Mouse (Mus musculus): Measurements from ENCODE around the gene Rpp14. TPM values are rescaled to one million over a fixed set of nuclear protein-coding genes. Genes with fewer than 3 reads are reported as not detected.

The Rpp14 gene
- polyA plus RNA-seq, 1 experiment from 2014 or later, result 46.5 TPM

- H3K9ac ChIP-seq (ENCODE audit: low read length), result no peak overlapping the region
- H3K27ac ChIP-seq (replicated peaks in 1 of 2; ENCODE audit: control insufficient read depth in 1 of 2, insufficient read depth in 1 of 2, low read depth in 2 of 2, low read length in 2 of 2), result no peak overlapping the region
- ATAC-seq (ENCODE audit: insufficient number of reproducible peaks, insufficient read depth, low FRiP score, low read depth), result no peak
- no peak overlapping the region for H3K4me3 ChIP-seq (ENCODE audit: control insufficient read depth in 1 of 2, insufficient read depth in 1 of 2, low read depth in 1 of 2, low read length in 2 of 2)
- H3K4me1 ChIP-seq (ENCODE audit: control insufficient read depth in 2 of 2, insufficient read depth in 2 of 2, low read length in 2 of 2), result 0 out of 4 replicates have a peak, but pooled peaks cover 2 to 4% of the 10 kb centered on the region in 2 experiments
- WGBS, result 81% methylated on average over 7 of the region's 7 CpGs
- no peak overlapping the region for H3K4me2 ChIP-seq (ENCODE audit: low read length)
- no peaks in the 10 kb centered on the region for H3K9me3 ChIP-seq (ENCODE audit: control insufficient read depth, low read length)
- 0 out of 2 replicates have a peak, but pooled peaks cover 4% of the 10 kb centered on the region for H3K36me3 ChIP-seq (ENCODE audit: control insufficient read depth, insufficient read depth, low read length)
- no peaks in the 10 kb centered on the region for H3K27me3 ChIP-seq (ENCODE audit: control insufficient read depth, insufficient read depth, low read length)
These were observed 41.2 kb upstream of the Rpp14 start for GRCm38 (mm10) chr14:8038791-8039448.

DNA sequence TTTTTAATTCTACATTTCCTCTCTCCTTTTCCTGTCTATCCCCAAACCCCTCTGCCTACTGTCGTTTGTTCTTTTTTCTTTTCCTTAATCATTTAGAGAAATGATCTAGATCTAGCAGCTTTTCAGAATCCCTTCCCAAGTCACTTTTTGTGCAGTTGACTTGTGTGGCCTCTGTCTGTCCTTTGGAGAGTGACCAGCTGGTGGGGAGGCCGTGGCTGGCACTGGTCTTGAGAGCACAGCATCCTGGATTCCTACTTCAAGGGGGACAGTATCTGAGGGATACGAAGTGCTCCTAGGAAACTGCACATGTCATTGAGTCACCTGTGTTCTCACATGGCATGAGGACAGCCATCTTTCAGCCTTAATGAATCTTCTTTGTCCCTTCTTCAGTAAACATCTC, 40.0 kb upstream of the Rpp14 start:
- ATAC-seq (ENCODE audit: insufficient number of reproducible peaks, insufficient read depth, low FRiP score, low read depth), result no peak
- Histone ChIP-seq H3K9me3 (ENCODE audit: control insufficient read depth, low read length) (no peaks in the 10 kb centered on the region), H3K36me3 (ENCODE audit: control insufficient read depth, insufficient read depth, low read length) (0 out of 2 replicates have a peak, but pooled peaks cover 4% of the 10 kb centered on the region), H3K4me3 (ENCODE audit: control insufficient read depth in 1 of 2, insufficient read depth in 1 of 2, low read depth in 1 of 2, low read length in 2 of 2) (no peak overlapping the region), H3K4me2 (ENCODE audit: low read length) (no peak overlapping the region), H3K9ac (ENCODE audit: low read length) (no peak overlapping the region), H3K27ac (replicated peaks in 1 of 2; ENCODE audit: control insufficient read depth in 1 of 2, insufficient read depth in 1 of 2, low read depth in 2 of 2, low read length in 2 of 2) (no peak overlapping the region), H3K27me3 (ENCODE audit: control insufficient read depth, insufficient read depth, low read length) (no peaks in the 10 kb centered on the region), H3K4me1 (ENCODE audit: control insufficient read depth in 2 of 2, insufficient read depth in 2 of 2, low read length in 2 of 2) (0 out of 4 replicates have a peak, but pooled peaks cover 2 to 4% of the 10 kb centered on the region in 2 experiments)
- 54% methylated on average over 3 of the region's 3 CpGs for WGBS

- H3K4me3 ChIP-seq (ENCODE audit: control insufficient read depth in 1 of 2, insufficient read depth in 1 of 2, low read depth in 1 of 2, low read length in 2 of 2), result no peak overlapping the region
- 85% methylated on average over 12 of the region's 12 CpGs for WGBS
These were observed 39.1 kb upstream of the Rpp14 start for GRCm38 (mm10) chr14:8040911-8041678.

GRCm38 (mm10) chr14:8042120-8042519, 38.0 kb upstream of the Rpp14 start:
- WGBS, result 88% methylated on average over 2 of the region's 2 CpGs
- no peak overlapping the region for H3K4me3 ChIP-seq (ENCODE audit: control insufficient read depth in 1 of 2, insufficient read depth in 1 of 2, low read depth in 1 of 2, low read length in 2 of 2)
- no peak overlapping the region for H3K27ac ChIP-seq (replicated peaks in 1 of 2; ENCODE audit: control insufficient read depth in 1 of 2, insufficient read depth in 1 of 2, low read depth in 2 of 2, low read length in 2 of 2)
- ATAC-seq (ENCODE audit: insufficient number of reproducible peaks, insufficient read depth, low FRiP score, low read depth), result no peak
- no peaks in the 10 kb centered on the region for H3K4me1 ChIP-seq (ENCODE audit: control insufficient read depth in 2 of 2, insufficient read depth in 2 of 2, low read length in 2 of 2)
- H3K27me3 ChIP-seq (ENCODE audit: control insufficient read depth, insufficient read depth, low read length), result no peaks in the 10 kb centered on the region
- H3K9ac ChIP-seq (ENCODE audit: low read length), result no peak overlapping the region
- H3K9me3 ChIP-seq (ENCODE audit: control insufficient read depth, low read length), result no peaks in the 10 kb centered on the region
- no peak overlapping the region for H3K4me2 ChIP-seq (ENCODE audit: low read length)
- H3K36me3 ChIP-seq (ENCODE audit: control insufficient read depth, insufficient read depth, low read length), result 0 out of 2 replicates have a peak, but pooled peaks cover 4% of the 10 kb centered on the region

More at GRCm38 (mm10) chr14:8040911-8041678, 39.1 kb upstream of the Rpp14 start:
- Histone ChIP-seq H3K36me3 (ENCODE audit: control insufficient read depth, insufficient read depth, low read length) (0 out of 2 replicates have a peak, but pooled peaks cover 4% of the 10 kb centered on the region), H3K9me3 (ENCODE audit: control insufficient read depth, low read length) (no peaks in the 10 kb centered on the region), H3K9ac (ENCODE audit: low read length) (no peak overlapping the region), H3K27me3 (ENCODE audit: control insufficient read depth, insufficient read depth, low read length) (no peaks in the 10 kb centered on the region), H3K4me2 (ENCODE audit: low read length) (no peak overlapping the region), H3K27ac (replicated peaks in 1 of 2; ENCODE audit: control insufficient read depth in 1 of 2, insufficient read depth in 1 of 2, low read depth in 2 of 2, low read length in 2 of 2) (no peak overlapping the region), H3K4me1 (ENCODE audit: control insufficient read depth in 2 of 2, insufficient read depth in 2 of 2, low read length in 2 of 2) (0 out of 4 replicates have a peak, but pooled peaks cover 2 to 4% of the 10 kb centered on the region in 2 experiments)
- ATAC-seq (ENCODE audit: insufficient number of reproducible peaks, insufficient read depth, low FRiP score, low read depth), result no peak

GRCm38 (mm10) chr14:8042577-8042976, 37.6 kb upstream of the Rpp14 start:
- Histone ChIP-seq H3K27ac (replicated peaks in 1 of 2; ENCODE audit: control insufficient read depth in 1 of 2, insufficient read depth in 1 of 2, low read depth in 2 of 2, low read length in 2 of 2) (no peak overlapping the region), H3K36me3 (ENCODE audit: control insufficient read depth, insufficient read depth, low read length) (peaks cover 5% of the 10 kb centered on the region; the same call in 1 of the 2 replicates), H3K9me3 (ENCODE audit: control insufficient read depth, low read length) (no peaks in the 10 kb centered on the region), H3K9ac (ENCODE audit: low read length) (no peak overlapping the region), H3K4me3 (ENCODE audit: control insufficient read depth in 1 of 2, insufficient read depth in 1 of 2, low read depth in 1 of 2, low read length in 2 of 2) (no peak overlapping the region), H3K4me1 (ENCODE audit: control insufficient read depth in 2 of 2, insufficient read depth in 2 of 2, low read length in 2 of 2) (no peaks in the 10 kb centered on the region), H3K27me3 (ENCODE audit: control insufficient read depth, insufficient read depth, low read length) (no peaks in the 10 kb centered on the region), H3K4me2 (ENCODE audit: low read length) (no peak overlapping the region)
- 90% methylated on average over 9 of the region's 9 CpGs for WGBS
- no peak for ATAC-seq (ENCODE audit: insufficient number of reproducible peaks, insufficient read depth, low FRiP score, low read depth)

DNA sequence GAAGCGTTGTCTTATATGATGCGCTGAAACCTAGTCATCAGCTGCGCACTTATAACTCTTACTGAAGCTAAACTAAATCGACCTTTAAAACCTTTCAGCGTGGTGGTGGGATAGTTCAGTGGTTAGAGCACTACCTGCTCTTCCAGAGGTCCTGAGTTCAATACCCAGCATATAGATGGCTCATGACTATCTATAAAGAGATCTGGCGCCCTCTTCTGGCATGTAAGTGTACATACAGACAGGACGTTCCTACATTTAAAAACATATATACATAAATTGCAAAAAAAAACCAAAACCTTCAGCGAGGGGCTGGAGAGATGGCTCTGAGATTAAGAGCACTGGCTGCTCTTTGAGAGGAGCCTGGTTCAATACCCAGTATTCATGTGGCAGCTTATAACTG, 35.8 kb upstream of the Rpp14 start:
- WGBS, result 62% methylated on average over 8 of the region's 8 CpGs
- Histone ChIP-seq H3K9me3 (ENCODE audit: control insufficient read depth, low read length) (no peaks in the 10 kb centered on the region), H3K4me1 (ENCODE audit: control insufficient read depth in 2 of 2, insufficient read depth in 2 of 2, low read length in 2 of 2) (no peaks in the 10 kb centered on the region), H3K36me3 (ENCODE audit: control insufficient read depth, insufficient read depth, low read length) (peaks cover 14% of the 10 kb centered on the region), H3K9ac (ENCODE audit: low read length) (no peak overlapping the region), H3K27me3 (ENCODE audit: control insufficient read depth, insufficient read depth, low read length) (no peaks in the 10 kb centered on the region), H3K27ac (replicated peaks in 1 of 2; ENCODE audit: control insufficient read depth in 1 of 2, insufficient read depth in 1 of 2, low read depth in 2 of 2, low read length in 2 of 2) (no peak overlapping the region), H3K4me3 (ENCODE audit: control insufficient read depth in 1 of 2, insufficient read depth in 1 of 2, low read depth in 1 of 2, low read length in 2 of 2) (no peak overlapping the region), H3K4me2 (ENCODE audit: low read length) (no peak overlapping the region)
- no peak for ATAC-seq (ENCODE audit: insufficient number of reproducible peaks, insufficient read depth, low FRiP score, low read depth)

DNA sequence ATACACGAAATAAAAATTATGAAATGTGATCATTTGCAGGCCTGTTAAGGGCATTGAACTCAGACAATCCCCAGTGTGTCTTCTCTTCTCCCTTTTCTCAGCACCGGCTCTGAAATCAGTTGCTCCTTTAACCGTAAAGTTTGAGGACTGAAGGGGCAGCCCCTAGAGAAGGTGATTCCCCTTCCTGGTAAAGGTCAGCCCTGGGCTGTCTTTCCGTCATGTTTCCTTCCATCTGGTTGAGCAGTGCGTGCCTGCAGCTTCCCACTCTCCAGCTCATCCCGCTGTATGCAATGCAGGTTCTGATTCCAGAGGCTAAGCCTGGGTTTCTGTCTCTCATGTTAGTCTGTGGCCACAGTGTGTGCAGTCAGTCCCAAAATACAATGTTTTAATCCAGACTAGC, 35.4 kb upstream of the Rpp14 start:
- H3K27ac ChIP-seq (replicated peaks in 1 of 2; ENCODE audit: control insufficient read depth in 1 of 2, insufficient read depth in 1 of 2, low read depth in 2 of 2, low read length in 2 of 2), result no peak overlapping the region
- H3K9me3 ChIP-seq (ENCODE audit: control insufficient read depth, low read length), result no peaks in the 10 kb centered on the region
- H3K27me3 ChIP-seq (ENCODE audit: control insufficient read depth, insufficient read depth, low read length), result no peaks in the 10 kb centered on the region
- ATAC-seq (ENCODE audit: insufficient number of reproducible peaks, insufficient read depth, low FRiP score, low read depth), result no peak
- whole genome bisulfite sequencing, result 83% methylated on average over 6 of the region's 6 CpGs
- H3K4me1 ChIP-seq (ENCODE audit: control insufficient read depth in 2 of 2, insufficient read depth in 2 of 2, low read length in 2 of 2), result no peaks in the 10 kb centered on the region
- no peak overlapping the region for H3K4me3 ChIP-seq (ENCODE audit: control insufficient read depth in 1 of 2, insufficient read depth in 1 of 2, low read depth in 1 of 2, low read length in 2 of 2)
- H3K9ac ChIP-seq (ENCODE audit: low read length), result no peak overlapping the region
- H3K36me3 ChIP-seq (ENCODE audit: control insufficient read depth, insufficient read depth, low read length), result peaks cover 15% of the 10 kb centered on the region
- no peak overlapping the region for H3K4me2 ChIP-seq (ENCODE audit: low read length)
